Mouse (Mus musculus): ENCODE results near the gene Per2. TPM values are rescaled to one million over a fixed set of nuclear protein-coding genes. Genes with fewer than 3 reads are reported as not detected.

Gene Per2
- polyA plus RNA-seq, 1 experiment from 2014 or later: 7.9 TPM

GRCm38 (mm10) chr1:91457116-91457515, 2.0 kb downstream of the Per2 start:
- Histone ChIP-seq H3K9me3 (no peaks in the 10 kb centered on the region), H3K27ac (peak overlapping the region; percentile 95), H3K4me3 (replicated peaks) (peak overlapping the region; percentile 81; the same call in 1 of the 2 replicates), H3K4me1 (replicated peaks) (peaks cover 62% of the 10 kb centered on the region), H3K27me3 (replicated peaks) (no peaks in the 10 kb centered on the region), H3K36me3 (no peaks in the 10 kb centered on the region), H3K9ac (no peak overlapping the region), H3K4me2 (replicated peaks) (peak overlapping the region; percentile 77)
- WGBS: 83% methylated on average over 4 of the region's 4 CpGs
- ATAC-seq: no peak

DNA sequence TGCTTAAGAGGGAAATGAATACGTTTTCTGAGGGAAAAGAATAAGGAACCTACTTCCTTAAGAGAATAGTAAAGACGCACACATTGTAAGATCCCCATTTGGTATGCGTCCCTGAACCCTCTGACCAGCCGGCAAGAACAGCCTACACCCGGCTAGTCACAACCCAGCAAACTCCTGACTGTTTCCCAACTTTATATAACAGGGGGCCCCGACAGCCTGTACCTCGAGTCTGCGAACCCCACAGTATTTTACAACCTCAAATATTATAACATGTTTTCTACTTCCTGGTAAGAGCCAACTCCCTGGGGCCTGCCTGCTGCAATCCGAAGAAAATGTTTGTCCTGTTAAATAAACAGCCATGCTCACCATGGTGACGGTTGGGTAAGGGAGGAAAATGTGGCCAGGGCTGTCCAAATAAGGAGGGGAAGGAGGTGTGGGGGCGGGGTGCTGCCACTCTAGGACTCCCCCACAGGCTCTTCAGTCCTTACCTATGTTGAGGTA, 2.8 kb downstream of the Per2 start:
- Histone ChIP-seq H3K27me3 (replicated peaks) (no peaks in the 10 kb centered on the region), H3K9ac (peak overlapping the region; percentile 36; the same call in 1 of the 2 replicates), H3K27ac (peak overlapping the region; percentile 95), H3K9me3 (no peaks in the 10 kb centered on the region), H3K4me1 (replicated peaks) (peaks cover 70% of the 10 kb centered on the region), H3K4me2 (replicated peaks) (peak overlapping the region; percentile 77), H3K36me3 (no peaks in the 10 kb centered on the region), H3K4me3 (replicated peaks) (peak overlapping the region; percentile 10; the same call in 1 of the 2 replicates)
- WGBS: 10% methylated on average over 11 of the region's 11 CpGs
- ATAC-seq: peak; percentile 60

GRCm38 (mm10) chr1:91455661-91456161, 3.4 kb downstream of the Per2 start:
- no peak for ATAC-seq
- Histone ChIP-seq H3K9me3 (no peaks in the 10 kb centered on the region), H3K4me2 (replicated peaks) (peak overlapping the region; percentile 77), H3K27me3 (replicated peaks) (no peaks in the 10 kb centered on the region), H3K27ac (peak overlapping the region; percentile 95), H3K9ac (peak overlapping the region; percentile 36; the same call in 1 of the 2 replicates), H3K4me3 (replicated peaks) (peak overlapping the region; percentile 10; the same call in 1 of the 2 replicates), H3K36me3 (no peaks in the 10 kb centered on the region), H3K4me1 (replicated peaks) (peaks cover 73% of the 10 kb centered on the region)
- WGBS: 13% methylated on average over 7 of the region's 7 CpGs

DNA sequence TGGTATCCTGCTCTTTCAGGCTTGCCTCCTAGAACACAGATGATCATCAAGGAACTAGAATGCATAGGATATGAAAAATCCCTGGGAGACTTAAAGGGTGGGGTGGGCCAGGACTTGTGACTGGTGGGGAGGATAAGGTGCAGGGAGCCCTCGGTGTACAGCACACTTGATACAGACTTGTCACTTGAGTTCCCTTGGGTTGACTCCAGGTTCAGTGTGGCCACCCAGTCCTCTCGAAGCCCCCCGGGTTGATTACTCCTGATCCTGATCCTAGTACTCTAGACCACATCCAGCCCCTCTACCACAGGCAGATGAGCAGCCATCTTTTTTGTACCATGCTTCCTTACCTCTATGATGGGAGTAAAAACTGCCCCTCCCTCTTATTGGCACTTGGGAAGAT, 4.2 kb downstream of the Per2 start:
- peaks cover 69% of the 10 kb centered on the region for H3K4me1 ChIP-seq (replicated peaks)
- no peak for ATAC-seq
- no peaks in the 10 kb centered on the region for H3K36me3 ChIP-seq
- H3K4me2 ChIP-seq (replicated peaks): peak overlapping the region; percentile 77; the same call in 1 of the 2 replicates
- no peak overlapping the region for H3K4me3 ChIP-seq (replicated peaks)
- 82% methylated on average over 3 of the region's 3 CpGs for WGBS
- no peak overlapping the region for H3K9ac ChIP-seq
- H3K27ac ChIP-seq: peak overlapping the region; percentile 95
- no peaks in the 10 kb centered on the region for H3K9me3 ChIP-seq
- no peaks in the 10 kb centered on the region for H3K27me3 ChIP-seq (replicated peaks)

DNA sequence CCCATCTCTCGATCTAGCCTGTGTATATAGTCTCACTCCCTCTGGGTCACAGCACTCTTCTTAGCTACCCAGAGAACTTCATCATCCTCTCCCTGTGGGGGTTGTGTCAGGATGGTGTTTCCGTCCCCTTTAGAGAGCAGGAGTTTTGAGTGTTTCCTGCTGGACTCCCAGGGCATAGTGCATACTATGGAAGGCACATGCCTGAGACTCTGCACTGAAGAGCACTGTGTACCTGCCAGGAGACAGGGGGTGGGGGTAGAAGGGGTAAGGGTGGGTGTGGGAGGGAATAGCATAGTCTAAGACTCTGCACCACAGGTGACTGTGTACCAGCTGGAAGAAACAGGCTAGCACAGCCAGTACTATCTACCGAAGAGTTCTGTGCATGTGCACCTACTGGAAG, 4.8 kb downstream of the Per2 start:
- Histone ChIP-seq H3K4me3 (replicated peaks) (no peak overlapping the region), H3K36me3 (no peaks in the 10 kb centered on the region), H3K27ac (peak overlapping the region; percentile 95), H3K27me3 (replicated peaks) (no peaks in the 10 kb centered on the region), H3K4me1 (replicated peaks) (peaks cover 71% of the 10 kb centered on the region), H3K4me2 (replicated peaks) (no peak overlapping the region), H3K9me3 (no peaks in the 10 kb centered on the region), H3K9ac (no peak overlapping the region)
- WGBS: 67% methylated on average over 3 of the region's 3 CpGs
- ATAC-seq: no peak

DNA sequence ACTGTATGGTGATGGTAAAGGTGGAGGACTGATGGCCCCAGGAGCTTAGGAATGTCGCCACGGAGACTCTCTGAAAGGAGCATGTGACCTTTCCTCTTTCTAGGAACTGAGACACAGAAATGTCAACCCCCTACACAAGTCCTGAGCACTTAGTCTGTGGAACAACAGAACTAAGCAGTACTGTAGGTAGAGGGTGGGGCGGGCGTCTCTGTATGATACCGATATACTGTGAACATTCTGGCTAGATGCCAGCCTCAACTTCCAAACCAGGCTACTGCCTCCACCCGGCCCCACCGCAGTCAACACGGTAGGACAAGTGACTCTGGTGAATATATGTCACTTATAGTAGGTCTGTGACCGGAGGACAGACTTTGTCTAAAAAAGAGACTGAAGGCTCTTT, 5.2 kb downstream of the Per2 start:
- H3K4me1 ChIP-seq (replicated peaks): peaks cover 73% of the 10 kb centered on the region
- no peak for ATAC-seq
- H3K36me3 ChIP-seq: 0 out of 2 replicates have a peak, but pooled peaks cover 3% of the 10 kb centered on the region
- no peaks in the 10 kb centered on the region for H3K27me3 ChIP-seq (replicated peaks)
- H3K27ac ChIP-seq: peak overlapping the region; percentile 95; the same call in 1 of the 2 replicates
- H3K9me3 ChIP-seq: no peaks in the 10 kb centered on the region
- 66% methylated on average over 9 of the region's 9 CpGs for WGBS
- H3K9ac ChIP-seq: no peak overlapping the region
- no peak overlapping the region for H3K4me3 ChIP-seq (replicated peaks)
- H3K4me2 ChIP-seq (replicated peaks): no peak overlapping the region

- no peak overlapping the region for H3K4me3 ChIP-seq (replicated peaks)
- H3K9me3 ChIP-seq: no peaks in the 10 kb centered on the region
- peaks cover 53% of the 10 kb centered on the region for H3K4me1 ChIP-seq (replicated peaks)
- H3K27me3 ChIP-seq (replicated peaks): no peaks in the 10 kb centered on the region
- no peak overlapping the region for H3K4me2 ChIP-seq (replicated peaks)
- no peak overlapping the region for H3K9ac ChIP-seq
- ATAC-seq: no peak
- 37% methylated on average over 5 of the region's 5 CpGs for WGBS
- H3K36me3 ChIP-seq: peaks cover 19% of the 10 kb centered on the region
- H3K27ac ChIP-seq: peak overlapping the region; percentile 27; the same call in 1 of the 2 replicates
Measured at GRCm38 (mm10) chr1:91451547-91452084, 7.5 kb downstream of the Per2 start.

GRCm38 (mm10) chr1:91450851-91451250, 8.3 kb downstream of the Per2 start:
- WGBS: 80% methylated on average over 5 of the region's 5 CpGs
- Histone ChIP-seq H3K9ac (no peak overlapping the region), H3K27me3 (replicated peaks) (no peaks in the 10 kb centered on the region), H3K4me1 (replicated peaks) (peaks cover 51% of the 10 kb centered on the region), H3K4me3 (replicated peaks) (no peak overlapping the region), H3K4me2 (replicated peaks) (no peak overlapping the region), H3K27ac (no peak overlapping the region), H3K36me3 (peaks cover 19% of the 10 kb centered on the region), H3K9me3 (no peaks in the 10 kb centered on the region)
- ATAC-seq: no peak

DNA sequence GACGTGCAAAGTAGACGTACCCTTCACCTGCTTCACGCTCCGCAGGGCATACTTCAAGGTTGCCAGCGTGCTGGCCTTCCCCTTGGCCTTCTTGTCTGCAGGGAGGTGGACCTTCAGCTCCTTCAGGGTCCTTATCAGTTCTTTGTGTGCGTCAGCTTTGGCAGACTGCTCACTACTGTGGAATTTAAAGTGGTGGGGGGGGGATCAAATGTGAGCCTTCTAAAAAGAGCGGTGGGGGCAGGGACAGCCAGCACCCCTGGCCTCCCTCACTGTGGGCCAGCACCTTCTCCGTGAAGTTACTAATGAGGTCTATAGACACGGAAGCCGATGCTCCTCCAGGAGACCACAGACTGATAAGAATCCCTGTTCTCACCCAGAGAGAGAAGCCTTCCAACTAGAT, 10.4 kb downstream of the Per2 start:
- WGBS: 77% methylated on average over 10 of the region's 10 CpGs
- ATAC-seq: no peak
- Histone ChIP-seq H3K4me2 (replicated peaks) (no peak overlapping the region), H3K36me3 (peaks cover 25% of the 10 kb centered on the region), H3K9ac (no peak overlapping the region), H3K27me3 (replicated peaks) (no peaks in the 10 kb centered on the region), H3K27ac (0 out of 2 replicates have a peak overlapping the region, but pooled peaks have one; percentile 9), H3K4me1 (replicated peaks) (peaks cover 31% of the 10 kb centered on the region), H3K4me3 (replicated peaks) (no peak overlapping the region), H3K9me3 (no peaks in the 10 kb centered on the region)

DNA sequence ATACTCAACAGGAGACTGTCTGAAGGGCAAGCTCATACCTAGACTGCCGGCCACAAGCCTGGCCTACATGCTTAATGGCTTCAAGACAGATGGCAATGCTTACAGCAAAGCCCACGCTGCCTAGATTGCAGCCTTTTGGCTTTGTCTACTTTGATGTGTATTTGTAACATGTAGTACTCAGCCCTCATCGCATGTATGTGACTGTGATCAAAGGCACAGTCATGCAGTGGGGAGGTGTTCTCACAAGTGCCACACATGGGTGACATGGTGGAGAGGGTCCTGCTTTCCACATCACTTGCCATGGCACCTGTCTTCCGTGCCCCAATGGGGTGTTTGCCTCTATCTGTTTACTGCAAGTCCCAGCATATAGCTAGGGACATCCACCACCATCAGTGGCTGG, 12.6 kb downstream of the Per2 start:
- Histone ChIP-seq H3K27ac (no peak overlapping the region), H3K36me3 (peaks cover 25% of the 10 kb centered on the region)

DNA sequence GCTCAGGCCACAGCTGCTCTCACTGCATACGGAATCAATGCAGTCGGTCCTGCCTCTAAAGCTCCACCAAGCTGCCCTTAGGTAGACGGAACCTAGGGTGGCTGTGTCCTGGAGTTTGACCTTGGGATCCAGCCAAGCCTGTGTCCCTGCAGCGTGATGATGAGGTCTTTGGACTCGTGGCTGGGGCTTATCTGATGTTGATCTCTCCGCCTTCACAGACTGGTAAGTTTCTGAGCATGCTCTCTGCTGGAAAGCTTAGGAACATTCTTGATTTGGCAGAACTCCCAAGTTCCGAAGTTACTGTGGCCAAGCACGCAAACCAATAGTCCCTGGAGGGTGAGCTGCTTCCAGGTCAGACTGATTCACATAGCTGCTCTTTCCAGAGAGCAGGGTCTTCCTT, 13.1 kb downstream of the Per2 start:
- Histone ChIP-seq H3K9ac (no peak overlapping the region), H3K4me3 (replicated peaks) (no peak overlapping the region), H3K4me2 (replicated peaks) (no peak overlapping the region), H3K9me3 (no peaks in the 10 kb centered on the region), H3K4me1 (replicated peaks) (peaks cover 14% of the 10 kb centered on the region; the same call in 1 of the 2 replicates), H3K27me3 (replicated peaks) (no peaks in the 10 kb centered on the region), H3K36me3 (peaks cover 25% of the 10 kb centered on the region), H3K27ac (no peak overlapping the region)
- peak; percentile 60 for ATAC-seq
- WGBS: 67% methylated on average over 8 of the region's 8 CpGs

More for the DNA sequence above, 12.6 kb downstream of the Per2 start:
- Histone ChIP-seq H3K4me3 (replicated peaks) (no peak overlapping the region), H3K9me3 (no peaks in the 10 kb centered on the region), H3K9ac (no peak overlapping the region), H3K4me2 (replicated peaks) (no peak overlapping the region), H3K27me3 (replicated peaks) (no peaks in the 10 kb centered on the region), H3K4me1 (replicated peaks) (peaks cover 19% of the 10 kb centered on the region)
- no peak for ATAC-seq
- 91% methylated on average over 4 of the region's 4 CpGs for WGBS

DNA sequence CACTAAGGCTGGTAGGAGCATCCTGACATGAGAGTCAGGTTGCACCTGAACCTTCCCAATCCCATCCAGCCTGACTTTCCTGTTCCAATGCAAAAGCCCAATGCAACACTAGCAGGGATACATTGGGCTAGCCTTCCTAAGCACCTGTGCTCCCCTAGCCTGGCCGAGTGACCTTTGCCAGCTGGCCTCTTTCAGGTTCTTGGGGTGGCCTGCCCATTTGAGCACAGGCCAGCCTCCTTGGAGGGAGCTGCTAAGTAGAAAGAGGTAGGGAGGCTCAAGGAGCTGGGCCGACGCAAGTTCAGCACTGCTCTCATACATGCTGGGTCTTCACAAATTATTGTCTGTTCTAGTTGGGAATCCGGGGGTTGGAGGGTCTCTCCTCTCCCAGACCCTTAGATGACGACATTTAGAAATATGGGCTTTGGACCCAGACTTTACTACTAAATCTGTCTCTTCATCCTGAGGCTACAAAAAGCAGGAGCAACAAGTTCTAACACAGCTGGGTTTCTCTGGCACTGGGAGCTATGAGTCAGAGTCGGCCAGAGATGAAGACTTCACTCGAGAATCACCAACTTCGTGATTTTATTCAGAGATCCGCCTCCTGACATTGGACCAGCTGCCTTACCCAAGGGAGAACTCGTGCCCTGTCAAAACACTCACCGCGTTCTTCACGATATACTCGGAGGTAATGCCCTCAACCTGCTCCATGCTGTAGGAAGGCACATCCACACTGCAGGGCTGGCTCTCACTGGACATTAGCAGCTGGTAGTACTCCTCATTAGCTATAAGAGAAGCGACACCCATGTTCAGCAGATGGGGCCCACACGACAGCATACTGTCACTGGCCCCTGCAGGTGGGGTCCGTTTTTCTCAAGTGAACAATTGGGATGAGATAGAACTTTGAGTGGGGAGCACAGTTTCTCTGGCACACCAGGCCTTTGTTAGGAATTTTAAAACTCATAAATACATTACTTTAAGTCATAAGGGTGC, 14.0 kb downstream of the Per2 start:
- WGBS: 87% methylated on average over 17 of the region's 17 CpGs
- Histone ChIP-seq H3K4me2 (replicated peaks) (no peak overlapping the region), H3K36me3 (peaks cover 26% of the 10 kb centered on the region), H3K27me3 (replicated peaks) (no peaks in the 10 kb centered on the region), H3K27ac (no peak overlapping the region), H3K4me3 (replicated peaks) (no peak overlapping the region), H3K9me3 (no peaks in the 10 kb centered on the region), H3K9ac (no peak overlapping the region), H3K4me1 (replicated peaks) (peaks cover 14% of the 10 kb centered on the region; the same call in 1 of the 2 replicates)
- no peak for ATAC-seq

Measured in intestine, embryonic 15.5 days (tissue).